Mouse (Mus musculus) kidney, adult 2 months (tissue): ENCODE measurements around the gene Kif16b.

Source experiments
- CTCF ChIP-seq: fragments of 200-500 bp; conservative IDR thresholded peaks from 2 replicates; pipeline ENCODE4 v1.5.1; 2011; ENCODE audit warnings: low read depth, mild to moderate bottlenecking, control low read depth, low read length, moderate library complexity, mixed read lengths; ENCODE audit not compliant: insufficient read depth, insufficient read length
- POLR2A ChIP-seq: fragments of 200-500 bp; IDR thresholded peaks from one replicate; pipeline ENCODE4 v1.6.1; 2011; ENCODE audit warnings: low read depth, low read length, control low read depth

- TF ChIP-seq POLR2A: no peak
- TF ChIP-seq CTCF: no peak
Observed at GRCm38 (mm10) chr2:142893780-142894179, 7.6 kb downstream of the Kif16b start.
